Mouse (Mus musculus) ES-Bruce4 (cell line): ENCODE measurements around the gene Arhgef19. TPM values are rescaled to one million over a fixed set of nuclear protein-coding genes. Genes with fewer than 3 reads are reported as not detected.

Experiments
- H3K27ac ChIP-seq: 2 replicates; pipeline ENCODE4 v1.5.1; 2012; ENCODE audit warnings: low read length, inconsistent platforms; ENCODE audit not compliant: insufficient read depth
- H3K27me3 ChIP-seq: 2 replicates; pipeline ENCODE4 v1.6.1; 2012; ENCODE audit warnings: mild to moderate bottlenecking, low read length, inconsistent platforms; ENCODE audit not compliant: control insufficient read depth, poor library complexity, insufficient read depth, severe bottlenecking
- H3K36me3 ChIP-seq: 2 replicates; pipeline ENCODE4 v1.6.1; 2012; ENCODE audit warnings: inconsistent platforms, mild to moderate bottlenecking, low read length, moderate library complexity; ENCODE audit not compliant: control insufficient read depth, poor library complexity, insufficient read depth, severe bottlenecking
- H3K4me1 ChIP-seq: one replicate; pipeline ENCODE4 v1.8.1; 2011; ENCODE audit warnings: low read length; ENCODE audit not compliant: control insufficient read depth, insufficient read depth
- H3K4me3 ChIP-seq: 2 replicates; pipeline ENCODE4 v1.5.1; 2011; ENCODE audit warnings: low read depth, mild to moderate bottlenecking, low read length
- H3K9ac ChIP-seq: 2 replicates; pipeline ENCODE4 v1.6.1; 2012; ENCODE audit warnings: low read depth, mild to moderate bottlenecking, inconsistent platforms; ENCODE audit not compliant: poor library complexity, severe bottlenecking
- H3K9me3 ChIP-seq: replicated peaks from 2 replicates; pipeline ENCODE4 v1.6.1; 2012; ENCODE audit warnings: mild to moderate bottlenecking, low read length, inconsistent platforms; ENCODE audit not compliant: control insufficient read depth, poor library complexity, insufficient read depth, severe bottlenecking
- CTCF ChIP-seq: IDR thresholded peaks from one replicate; pipeline ENCODE4 v1.8.1; 2011; ENCODE audit warnings: low read depth, low read length
- EP300 ChIP-seq: IDR thresholded peaks from 2 replicates; pipeline ENCODE4 v1.6.1; 2011; ENCODE audit warnings: low read depth, low read length; ENCODE audit not compliant: insufficient read depth
- POLR2A ChIP-seq: IDR thresholded peaks from one replicate; pipeline ENCODE4 v1.8.1; 2011; ENCODE audit warnings: low read length; ENCODE audit not compliant: insufficient read depth
- polyA plus RNA-seq: library from polyadenylated mRNA; stranded (reverse); fragments of >200 nt; gene quantifications from 2 replicates; pipeline ENCODE4 v1.2.4, GENCODE M21; 2011; ENCODE audit warnings: low read depth; ENCODE audit not compliant: missing spikeins, insufficient read depth, insufficient read length

Gene Arhgef19
- polyA plus RNA-seq, 1 experiment, result 8.3 TPM

DNA sequence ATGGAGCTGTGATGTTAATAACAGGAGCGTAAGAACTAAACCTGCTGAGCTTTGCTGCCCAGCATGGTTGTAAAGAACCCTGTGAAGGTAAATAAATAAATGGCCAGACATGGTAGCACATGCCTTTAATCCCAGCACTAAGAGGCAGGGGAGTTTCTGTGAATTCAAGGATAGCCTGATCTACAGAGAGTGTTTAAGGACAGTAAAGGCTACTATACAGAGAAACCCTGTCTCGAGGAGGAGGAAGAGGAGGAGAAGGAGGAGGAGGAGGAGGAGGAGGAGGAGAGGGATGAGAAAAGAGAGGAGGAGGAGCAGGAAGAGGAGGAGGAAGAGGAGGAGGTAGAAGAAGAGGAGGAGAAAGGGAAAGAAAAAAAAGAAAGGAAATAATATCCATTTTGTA is 26.0 kb upstream of the Arhgef19 start:
- H3K9me3 ChIP-seq, result no peaks in the 10 kb centered on the region
- H3K9ac ChIP-seq, result no peak overlapping the region
- TF ChIP-seq EP300 (no peak), CTCF (no peak), POLR2A (no peak)
- H3K36me3 ChIP-seq, result no peaks in the 10 kb centered on the region
- H3K4me3 ChIP-seq, result no peak overlapping the region
- H3K4me1 ChIP-seq, result no peaks in the 10 kb centered on the region
- no peaks in the 10 kb centered on the region for H3K27me3 ChIP-seq
- no peak overlapping the region for H3K27ac ChIP-seq

DNA sequence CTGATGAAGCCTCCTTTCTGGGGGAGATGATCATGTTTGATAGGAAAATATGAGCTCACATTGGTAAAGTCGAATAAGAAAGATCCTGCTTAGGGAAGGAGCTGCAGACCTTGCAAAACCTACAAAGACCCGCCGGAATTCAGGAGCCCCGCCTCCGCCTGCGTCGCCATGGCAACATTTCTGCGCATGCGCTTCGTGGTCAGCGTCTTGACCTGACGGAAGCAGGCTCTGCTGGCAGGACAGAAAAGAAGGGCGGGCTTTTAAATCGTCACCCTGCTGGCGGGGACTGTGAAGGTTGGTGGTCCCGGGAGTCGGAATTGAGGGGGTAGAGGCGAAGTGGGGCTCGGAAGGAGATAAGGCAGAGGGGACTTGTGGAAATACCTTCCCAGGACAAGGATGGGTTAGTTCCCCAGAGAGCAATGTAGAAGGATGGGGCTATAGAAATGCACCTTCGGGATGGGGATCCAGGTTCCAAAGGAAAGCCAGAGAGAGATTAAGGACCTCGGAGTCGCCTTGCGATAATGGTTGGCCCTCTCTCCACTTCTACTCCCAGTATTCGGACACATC is 25.4 kb upstream of the Arhgef19 start, which contains the start of gene Rsg1:
Gene Rsg1 (plus strand): TSS at position 187 of the 567 bp plus-strand sequence.
- Histone ChIP-seq H3K27ac (no peak within 1 kb of the TSS), H3K9ac (peak within 1 kb of the TSS; percentile 17), H3K27me3 (no peaks in the 10 kb centered on the region), H3K4me3 (peak within 1 kb of the TSS; percentile 76), H3K4me1 (no peaks in the 10 kb centered on the region), H3K9me3 (no peaks in the 10 kb centered on the region), H3K36me3 (no peaks in the 10 kb centered on the region)
- TF ChIP-seq EP300 (no peak), POLR2A (no peak), CTCF (no peak)

DNA sequence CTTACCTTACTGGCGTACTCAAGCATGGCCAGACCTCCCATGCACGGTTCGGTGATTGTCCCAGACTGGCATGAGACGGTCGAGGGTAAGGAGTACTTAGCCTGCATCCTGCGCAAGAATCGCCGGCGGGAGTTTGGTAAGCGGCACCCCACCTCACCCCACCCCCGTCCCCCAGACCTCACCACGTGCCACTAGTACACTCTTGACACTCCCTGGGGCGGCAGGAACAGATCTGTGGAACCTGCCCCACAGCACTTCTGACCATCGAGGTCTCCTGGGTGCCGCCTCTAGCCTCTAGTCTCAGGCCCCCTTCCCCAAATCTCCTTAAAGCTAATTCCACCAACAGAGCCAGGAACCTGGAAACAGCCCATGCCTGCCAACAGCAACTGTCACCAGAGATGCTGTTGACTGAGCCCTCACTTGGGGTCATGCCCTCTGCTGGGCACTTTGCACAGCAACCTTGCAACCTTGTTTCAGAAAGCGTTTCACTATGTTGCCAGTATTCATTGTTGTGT is 24.9 kb upstream of the Arhgef19 start:
- Histone ChIP-seq H3K9me3 (no peaks in the 10 kb centered on the region), H3K27me3 (no peaks in the 10 kb centered on the region), H3K4me1 (no peaks in the 10 kb centered on the region), H3K36me3 (no peaks in the 10 kb centered on the region), H3K27ac (no peak overlapping the region), H3K9ac (peak overlapping the region; percentile 17), H3K4me3 (peak overlapping the region; percentile 76)
- no peak for TF ChIP-seq EP300
- TF ChIP-seq CTCF, result peak; percentile 59
- TF ChIP-seq POLR2A, result no peak

DNA sequence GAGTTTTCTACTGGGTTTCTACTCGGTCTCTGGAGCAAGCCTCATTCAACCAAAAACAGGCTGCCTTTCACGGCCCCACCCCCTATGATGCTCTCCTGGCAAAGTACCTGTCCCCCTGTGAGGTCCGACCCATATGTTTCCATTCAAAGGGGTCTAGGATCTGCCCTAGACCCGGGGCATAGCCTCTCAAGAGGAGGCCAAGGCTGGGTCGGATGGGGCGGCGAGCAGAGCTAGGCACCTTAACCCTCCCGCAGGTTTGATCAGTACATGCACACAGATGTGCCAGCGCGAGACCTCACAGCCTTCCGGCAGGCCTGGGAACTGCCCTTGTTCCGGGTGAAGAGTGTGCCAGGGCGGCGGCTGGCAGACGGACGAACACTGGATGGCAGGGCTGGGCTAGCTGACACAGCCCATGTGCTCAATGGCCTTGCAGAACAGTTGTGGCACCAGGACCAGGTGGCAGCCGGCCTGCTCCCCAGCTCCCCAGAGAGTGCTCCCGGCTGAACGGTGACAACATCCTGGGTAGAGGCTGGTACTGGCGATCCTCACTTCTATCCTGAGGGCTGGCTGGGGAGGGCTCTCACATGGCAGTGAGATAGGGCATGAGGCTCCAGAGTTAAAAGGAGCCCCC is 19.6 kb upstream of the Arhgef19 start:
- no peak overlapping the region for H3K27ac ChIP-seq
- 0 out of 2 replicates have a peak overlapping the region, but pooled peaks have one; percentile 5 for H3K4me3 ChIP-seq
- no peaks in the 10 kb centered on the region for H3K36me3 ChIP-seq
- no peak overlapping the region for H3K9ac ChIP-seq
- H3K27me3 ChIP-seq, result no peaks in the 10 kb centered on the region
- TF ChIP-seq EP300 (no peak), CTCF (no peak), POLR2A (no peak)
- H3K9me3 ChIP-seq, result no peaks in the 10 kb centered on the region
- no peaks in the 10 kb centered on the region for H3K4me1 ChIP-seq

DNA sequence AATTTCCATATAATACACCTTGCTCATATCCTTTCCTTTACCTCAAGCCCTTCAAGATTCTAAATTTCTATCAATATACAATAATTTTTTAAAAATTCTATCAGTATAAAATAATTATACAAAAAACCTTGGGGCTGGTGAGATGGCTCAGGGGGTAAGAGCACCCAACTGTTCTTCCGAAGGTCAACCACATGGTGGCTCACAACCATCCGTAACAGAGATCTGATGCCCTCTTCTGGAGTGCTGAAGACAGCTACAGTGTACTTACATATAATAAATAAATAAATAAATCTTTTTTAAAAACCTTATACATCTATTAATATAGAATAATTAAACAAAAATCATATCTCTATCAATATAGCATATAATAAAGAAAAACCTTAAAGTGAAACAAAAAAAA is 17.5 kb upstream of the Arhgef19 start:
- Histone ChIP-seq H3K27me3 (no peaks in the 10 kb centered on the region), H3K36me3 (no peaks in the 10 kb centered on the region), H3K4me3 (no peak overlapping the region), H3K9me3 (no peaks in the 10 kb centered on the region), H3K27ac (no peak overlapping the region), H3K9ac (no peak overlapping the region), H3K4me1 (no peaks in the 10 kb centered on the region)
- TF ChIP-seq CTCF (peak; percentile 7), POLR2A (no peak)

DNA sequence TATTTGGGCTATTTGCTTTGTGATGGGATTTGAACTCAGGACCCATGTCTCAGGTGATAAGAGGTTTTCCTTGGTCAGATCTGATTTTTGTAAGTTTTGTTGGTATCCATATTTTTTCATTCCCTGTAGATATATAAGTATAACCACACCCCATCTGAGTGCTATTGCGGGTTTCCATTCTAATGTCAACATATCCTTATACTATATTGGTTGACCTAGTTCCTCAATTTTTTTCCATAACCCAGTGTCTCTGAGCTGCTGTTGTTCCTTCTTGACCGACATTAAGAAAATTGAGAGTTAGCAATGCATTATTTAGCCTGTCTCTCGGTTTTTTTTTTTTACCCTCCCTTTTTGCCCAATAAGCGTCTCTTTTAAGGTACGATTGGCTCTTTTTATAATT is 16.5 kb upstream of the Arhgef19 start:
- Histone ChIP-seq H3K4me1 (no peaks in the 10 kb centered on the region), H3K36me3 (no peaks in the 10 kb centered on the region), H3K27me3 (no peaks in the 10 kb centered on the region), H3K9me3 (no peaks in the 10 kb centered on the region), H3K4me3 (no peak overlapping the region), H3K9ac (no peak overlapping the region), H3K27ac (no peak overlapping the region)
- TF ChIP-seq CTCF (no peak), EP300 (no peak), POLR2A (no peak)
